ENCODE assay signal across 9 mouse cellular contexts in the genomic region with DNA sequence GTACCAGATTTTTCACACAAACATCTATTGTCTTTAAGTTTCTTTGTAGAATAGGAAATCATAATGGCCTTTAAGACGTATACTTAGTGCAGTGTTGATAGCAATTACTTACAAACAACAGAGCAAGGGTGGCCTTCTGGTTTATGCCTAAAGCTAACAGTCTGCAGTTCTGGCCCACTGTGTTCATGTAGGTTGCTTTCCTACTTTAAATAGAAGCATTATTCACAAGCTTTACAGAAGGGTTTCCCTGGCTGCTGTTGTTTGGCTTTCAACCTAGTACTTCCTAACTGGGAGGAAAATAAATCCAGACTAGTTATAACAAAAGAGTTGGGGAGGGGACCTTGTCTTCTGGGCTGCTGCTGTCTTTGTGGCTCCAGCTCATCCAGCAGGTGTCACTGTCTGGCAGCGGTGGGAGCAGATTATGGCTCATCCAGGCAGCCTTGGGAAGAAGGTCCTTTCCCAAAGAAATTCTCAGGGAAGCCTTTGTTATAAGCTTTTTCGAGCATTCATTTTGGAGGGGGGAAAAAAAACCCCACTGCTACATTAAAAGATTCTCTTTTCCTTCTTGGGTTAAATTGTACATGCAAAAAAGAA.
DNase-seq lines count a peak whose midpoint lies in the region; ATAC-seq and TF ChIP-seq lines count a peak whose summit lies in the region.
"Had no signal": no experiment of that assay in that cellular context is flagged by ENCODE, and none has a peak within 500 bp of the region (broad histone marks: within the 10 kb centered on the region; RNA-seq: fewer than 3 reads in every experiment).

No protein-coding gene starts in this region.

- H3K27ac ChIP-seq in hindbrain, embryonic 10.5 days = no peak overlapping the region
- no peak overlapping the region for H3K27ac ChIP-seq in hindbrain, embryonic 16.5 days (ENCODE audit: low read depth, low read length)
- H3K27ac ChIP-seq in midbrain, embryonic 15.5 days = peak overlapping the region; percentile 10; the same call in 1 of the 2 replicates
- H3K27ac ChIP-seq in forebrain, embryonic 10.5 days = no peak overlapping the region

- H3K4me2 ChIP-seq in hindbrain, embryonic 16.5 days (ENCODE audit: low read length) = no peak overlapping the region
- no peak overlapping the region for H3K4me2 ChIP-seq in midbrain, embryonic 15.5 days

- intact Hi-C loops in heart, postnatal 36 days (cut with DNase I) = loop anchor here (2.0 to 5.0 kb wide), 3 partner anchors 70 to 412 kb away; partner anchors contain the start of gene Edn1

- peaks cover 36% of the 10 kb centered on the region for H3K36me3 ChIP-seq in hindbrain, embryonic 10.5 days
- H3K36me3 ChIP-seq in hindbrain, embryonic 16.5 days (ENCODE audit: control insufficient read depth, insufficient read depth, low read length) = peaks cover 9% of the 10 kb centered on the region
- H3K36me3 ChIP-seq in C2C12 (ENCODE audit: control insufficient read depth, insufficient read depth) = no peaks in the 10 kb centered on the region
- no peaks in the 10 kb centered on the region for H3K36me3 ChIP-seq in midbrain, embryonic 15.5 days (replicated peaks)
- peaks cover 40% of the 10 kb centered on the region for H3K36me3 ChIP-seq in forebrain, embryonic 10.5 days (replicated peaks)

- no peaks in the 10 kb centered on the region for H3K9me3 ChIP-seq in hindbrain, embryonic 10.5 days
- no peaks in the 10 kb centered on the region for H3K9me3 ChIP-seq in hindbrain, embryonic 16.5 days (ENCODE audit: control insufficient read depth, low read length)
- H3K9me3 ChIP-seq in midbrain, embryonic 15.5 days = no peaks in the 10 kb centered on the region
- H3K9me3 ChIP-seq in forebrain, embryonic 10.5 days = no peaks in the 10 kb centered on the region

- H3K4me3 ChIP-seq in hindbrain, embryonic 10.5 days = no peak overlapping the region
- no peak overlapping the region for H3K4me3 ChIP-seq in hindbrain, embryonic 16.5 days (ENCODE audit: low read length)
- H3K4me3 ChIP-seq in C2C12 (ENCODE audit: insufficient read depth, poor library complexity, severe bottlenecking) = no peak overlapping the region
- H3K4me3 ChIP-seq in midbrain, embryonic 15.5 days = no peak overlapping the region
- no peak overlapping the region for H3K4me3 ChIP-seq in forebrain, embryonic 10.5 days
- H3K4me3 ChIP-seq: myocyte had no signal

- no peaks in the 10 kb centered on the region for H3K27me3 ChIP-seq in hindbrain, embryonic 10.5 days (ENCODE audit: insufficient read depth, poor library complexity, severe bottlenecking)
- H3K27me3 ChIP-seq in hindbrain, embryonic 16.5 days (replicated peaks; ENCODE audit: control insufficient read depth, insufficient read depth, low read length) = no peaks in the 10 kb centered on the region
- H3K27me3 ChIP-seq in C2C12 (ENCODE audit: control insufficient read depth, insufficient read depth, insufficient read length) = no peaks in the 10 kb centered on the region
- H3K27me3 ChIP-seq in midbrain, embryonic 15.5 days (replicated peaks) = no peaks in the 10 kb centered on the region
- H3K27me3 ChIP-seq in forebrain, embryonic 10.5 days (ENCODE audit: poor library complexity, severe bottlenecking) = no peaks in the 10 kb centered on the region

- DNase-seq in hindbrain, embryonic 10.5 days (ENCODE audit: low spot score) = peak; percentile 20
- peak; percentile 66 for DNase-seq in adrenal gland, postnatal 14 days
- DNase-seq in heart, postnatal 36 days = peak; percentile 30 to 32
- no peak for DNase-seq in thymus, postnatal 0 days (ENCODE audit: low spot score)
- DNase-seq in forebrain, embryonic 10.5 days (ENCODE audit: extremely low spot score, low spot score) = no peak

- H3K79me2 ChIP-seq in C2C12 (ENCODE audit: control insufficient read depth, insufficient read depth) = no peaks in the 10 kb centered on the region

- no peak overlapping the region for H3K9ac ChIP-seq in hindbrain, embryonic 16.5 days (ENCODE audit: low read depth, low read length)
- H3K9ac ChIP-seq in midbrain, embryonic 15.5 days = no peak overlapping the region

- no peaks in the 10 kb centered on the region for H3K79me3 ChIP-seq in C2C12 (ENCODE audit: low read depth)

- WGBS in hindbrain, embryonic 10.5 days = 39% methylated on average over 3 of the region's 3 CpGs
- 25% methylated on average over 3 of the region's 3 CpGs for WGBS in hindbrain, embryonic 16.5 days
- WGBS in midbrain, embryonic 15.5 days = 22% methylated on average over 3 of the region's 3 CpGs
- WGBS in forebrain, embryonic 10.5 days = 29% methylated on average over 3 of the region's 3 CpGs

- no peak; the same call in 1 of the 2 replicates for ATAC-seq in hindbrain, embryonic 16.5 days
- ATAC-seq in midbrain, embryonic 15.5 days (replicated peaks) = 0 out of 2 replicates have a peak, but pooled peaks have one; percentile 60

- TF ChIP-seq CTCF in C2C12 (IDR thresholded peaks at IDR 0.05; ENCODE audit: control insufficient read depth, insufficient read depth, insufficient read length) = peak; percentile 50

- H3ac ChIP-seq in C2C12 (ENCODE audit: control insufficient read depth, insufficient read length, low read depth) = no peak overlapping the region

- no peaks in the 10 kb centered on the region for H3K4me1 ChIP-seq in hindbrain, embryonic 10.5 days (replicated peaks)
- no peaks in the 10 kb centered on the region for H3K4me1 ChIP-seq in hindbrain, embryonic 16.5 days (ENCODE audit: control insufficient read depth, insufficient read depth, low read depth, low read length)
- peaks cover 3% of the 10 kb centered on the region; the same call in 1 of the 2 replicates for H3K4me1 ChIP-seq in midbrain, embryonic 15.5 days
- no peaks in the 10 kb centered on the region for H3K4me1 ChIP-seq in forebrain, embryonic 10.5 days

TF ChIP-seq in C2C12, 6 proteins besides CTCF, POLR2A, EP300 and RAD21:
- TF ChIP-seq FOSL1 (IDR thresholded peaks at IDR 0.05; ENCODE audit: insufficient read depth, low read length, poor library complexity, severe bottlenecking) (no peak), USF1 (IDR thresholded peaks at IDR 0.05; ENCODE audit: low read depth) (no peak), MAX (IDR thresholded peaks at IDR 0.05) (no peak)

Comparison
In these comparisons a context has a peak if more than half of its experiments do, and no peak if none do; other contexts are left out.
1. DNase-seq: peak in hindbrain, embryonic 10.5 days (single experiment), adrenal gland, postnatal 14 days (single experiment) and heart, postnatal 36 days (2 of 2); none in thymus, postnatal 0 days (single experiment) and forebrain, embryonic 10.5 days (single experiment).